Mouse (Mus musculus): ENCODE measurements around the gene Kcnb1. TPM values are rescaled to one million over a fixed set of nuclear protein-coding genes. Genes with fewer than 3 reads are reported as not detected.

Gene Kcnb1
- 0.44 TPM for polyA plus RNA-seq (2017; shearing (Covaris generic))

GRCm38 (mm10) chr2:167190076-167190399, at the start of gene Kcnb1:
Kcnb1 (minus strand) TSS chr2:167190155.

DNA sequence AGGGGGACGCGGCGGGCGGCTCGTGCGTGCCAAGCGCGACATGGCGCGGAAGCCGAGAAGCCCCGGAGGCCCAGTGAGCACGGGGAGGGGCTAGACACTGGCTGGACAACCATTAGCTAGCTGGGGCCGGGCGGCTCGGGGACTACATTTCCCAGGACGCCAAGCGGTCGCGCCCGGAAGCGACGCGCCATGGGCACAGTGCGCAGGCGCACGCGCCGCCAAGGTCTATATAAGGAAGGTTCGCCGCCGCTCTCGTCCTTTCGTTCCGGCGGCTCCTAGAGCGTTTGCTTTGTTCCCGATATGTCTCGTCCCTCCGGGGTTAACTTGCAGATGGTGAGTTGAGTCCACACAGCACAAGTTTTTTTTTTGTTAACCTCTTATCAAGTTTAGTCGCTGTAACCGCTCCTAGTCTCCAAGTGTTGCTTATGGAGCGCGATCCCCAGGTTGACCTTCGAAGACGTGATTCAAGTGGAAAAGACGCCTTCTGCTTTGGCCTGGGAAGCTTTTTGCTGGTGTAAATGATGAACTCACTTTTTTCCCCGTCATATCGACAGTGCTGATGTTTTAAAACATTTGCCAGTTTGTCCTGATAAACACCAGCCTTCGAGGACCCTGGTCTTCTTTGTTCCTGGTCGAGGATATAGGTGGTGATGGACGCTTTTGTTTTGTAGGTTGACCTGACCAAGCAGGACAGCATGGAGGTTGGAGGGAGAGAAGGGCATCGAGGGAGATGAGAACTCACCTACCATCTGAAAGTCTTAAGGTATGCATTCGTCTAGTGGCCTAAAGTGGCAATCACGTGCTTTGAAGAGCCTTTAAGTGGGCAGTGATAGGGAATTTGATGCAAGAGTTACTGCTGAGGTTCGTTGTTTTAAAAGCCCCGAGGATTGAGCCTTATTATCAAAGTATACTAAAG, 126.7 kb downstream of the Kcnb1 start, which contains the start of gene Znfx1:
Gene Znfx1, minus strand, starts transcription at position 51 of the 916 bp plus-strand sequence.

Other genes with a start within 250 kb of the Kcnb1 start
- 100 TPM for gene Stau1, start 193.9 kb downstream of the Kcnb1 start, polyA plus RNA-seq (2017; shearing (Covaris generic))
- 70.2 TPM for gene Ddx27, start 175.0 kb downstream of the Kcnb1 start, polyA plus RNA-seq (2017; shearing (Covaris generic))
- 51.2 TPM for gene Znfx1, start 127.1 kb downstream of the Kcnb1 start, polyA plus RNA-seq (2017; shearing (Covaris generic))
- not detected for gene Ptgis, start 50.4 kb upstream of the Kcnb1 start, polyA plus RNA-seq (2017; shearing (Covaris generic))
- gene B4galt5, start 159.0 kb upstream of the Kcnb1 start, polyA plus RNA-seq (2017; shearing (Covaris generic)): 32.8 TPM
- 49.6 TPM for gene Slc9a8, start 231.6 kb upstream of the Kcnb1 start, polyA plus RNA-seq (2017; shearing (Covaris generic))

Measured in effector memory CD4-positive, alpha-beta T cell, adult 5 months (primary cell).